Mouse (Mus musculus): ENCODE data around the gene Bax. TPM values are rescaled to one million over a fixed set of nuclear protein-coding genes. Genes with fewer than 3 reads are reported as not detected.

The Bax gene
- total RNA-seq, 2 experiments from 2014 or later, result 24.7 to 26.7 TPM

- DNase-seq (ENCODE audit: low spot score), result peak; percentile 72
- intact Hi-C loops (cut with DNase I), result no loop called here
Measured at GRCm38 (mm10) chr7:45458748-45459563, 7.7 kb downstream of the Bax start.

- intact Hi-C loops (cut with DNase I), result no loop called here
- no peak for DNase-seq (ENCODE audit: low spot score)
Measured at GRCm38 (mm10) chr7:45457204-45458060, 9.3 kb downstream of the Bax start.

- no peak for DNase-seq (ENCODE audit: low spot score)
- intact Hi-C loops (cut with DNase I), result no loop called here
Measured at GRCm38 (mm10) chr7:45456721-45457203, 9.9 kb downstream of the Bax start.

- no peak for DNase-seq (ENCODE audit: low spot score)
- intact Hi-C loops (cut with DNase I), result no loop called here
Measured at GRCm38 (mm10) chr7:45455932-45456696, 10.6 kb downstream of the Bax start.

GRCm38 (mm10) chr7:45454971-45455370 lies 11.7 kb downstream of the Bax start:
- DNase-seq (ENCODE audit: low spot score), result no peak
- intact Hi-C loops (cut with DNase I), result no loop called here

- intact Hi-C loops (cut with DNase I), result loop anchor here (2.0 kb wide), 1 partner anchor 109 kb away; no protein-coding TSS in a partner anchor
- DNase-seq (ENCODE audit: low spot score), result peak; percentile 49
Measured at GRCm38 (mm10) chr7:45451344-45451982, 15.2 kb downstream of the Bax start.

- intact Hi-C loops (cut with DNase I), result loop anchor here (2.0 kb wide), 1 partner anchor 111 kb away; no protein-coding TSS in a partner anchor
- DNase-seq (ENCODE audit: low spot score), result no peak
Measured at GRCm38 (mm10) chr7:45449974-45450373, 16.7 kb downstream of the Bax start.

GRCm38 (mm10) chr7:45447325-45447990 lies 19.2 kb downstream of the Bax start:
- intact Hi-C loops (cut with DNase I), result no loop called here
- no peak for DNase-seq (ENCODE audit: low spot score)

- intact Hi-C loops (cut with DNase I), result no loop called here
- no peak for DNase-seq (ENCODE audit: low spot score)
Measured at GRCm38 (mm10) chr7:45446589-45446988, 20.1 kb downstream of the Bax start.

GRCm38 (mm10) chr7:45443526-45444420 lies 22.9 kb downstream of the Bax start:
- intact Hi-C loops (cut with DNase I), result no loop called here
- no peak for DNase-seq (ENCODE audit: low spot score)

GRCm38 (mm10) chr7:45437521-45438276 lies 29.0 kb downstream of the Bax start, which contains the start of gene Ruvbl2:
Ruvbl2 (minus strand) TSS chr7:45438096.
- no peak for DNase-seq (ENCODE audit: low spot score)
- intact Hi-C loops (cut with DNase I), result no loop called here

GRCm38 (mm10) chr7:45437046-45437445 lies 29.7 kb downstream of the Bax start:
- intact Hi-C loops (cut with DNase I), result no loop called here
- DNase-seq (ENCODE audit: low spot score), result no peak

GRCm38 (mm10) chr7:45436444-45436843 lies 30.3 kb downstream of the Bax start:
- no peak for DNase-seq (ENCODE audit: low spot score)
- intact Hi-C loops (cut with DNase I), result no loop called here

- intact Hi-C loops (cut with DNase I), result loop anchor here (2.0 kb wide), 1 partner anchor 28 kb away; no protein-coding TSS in a partner anchor
- DNase-seq (ENCODE audit: low spot score), result no peak
Measured at GRCm38 (mm10) chr7:45435038-45435437, 31.7 kb downstream of the Bax start.

GRCm38 (mm10) chr7:45434203-45435015 lies 32.3 kb downstream of the Bax start, which contains the start of gene Gys1:
Gys1 (plus strand) TSS chr7:45434844.
- intact Hi-C loops (cut with DNase I), result loop anchor here (2.0 to 5.0 kb wide), 2 partner anchors 28 to 37 kb away; partner anchors contain the start of gene Snrnp70
- DNase-seq (ENCODE audit: low spot score), result peak; percentile 100

GRCm38 (mm10) chr7:45433835-45434202 lies 32.9 kb downstream of the Bax start:
- intact Hi-C loops (cut with DNase I), result loop anchor here (2.0 to 5.0 kb wide), 2 partner anchors 27 to 37 kb away; partner anchors contain the start of gene Snrnp70

More at GRCm38 (mm10) chr7:45433835-45434202, 32.9 kb downstream of the Bax start:
- DNase-seq (ENCODE audit: low spot score), result no peak

Data from heart, postnatal 25 days (tissue).